Mouse (Mus musculus): ENCODE data around the gene Fmnl2. TPM values are rescaled to one million over a fixed set of nuclear protein-coding genes. Genes with fewer than 3 reads are reported as not detected.

The Fmnl2 gene
- polyA plus RNA-seq, 1 experiment from 2014 or later = 11.8 TPM

GRCm38 (mm10) chr2:52896995-52897394 lies 39.3 kb downstream of the Fmnl2 start:
- Histone ChIP-seq H3K36me3 (no peaks in the 10 kb centered on the region), H3K9ac (no peak overlapping the region), H3K4me2 (replicated peaks) (no peak overlapping the region), H3K9me3 (no peaks in the 10 kb centered on the region), H3K4me3 (no peak overlapping the region), H3K27me3 (no peaks in the 10 kb centered on the region), H3K27ac (no peak overlapping the region), H3K4me1 (peaks cover 61% of the 10 kb centered on the region)
- ATAC-seq (ENCODE audit: low FRiP score, low read depth) = no peak
- WGBS = 79% methylated on average over 3 of the region's 3 CpGs

DNA sequence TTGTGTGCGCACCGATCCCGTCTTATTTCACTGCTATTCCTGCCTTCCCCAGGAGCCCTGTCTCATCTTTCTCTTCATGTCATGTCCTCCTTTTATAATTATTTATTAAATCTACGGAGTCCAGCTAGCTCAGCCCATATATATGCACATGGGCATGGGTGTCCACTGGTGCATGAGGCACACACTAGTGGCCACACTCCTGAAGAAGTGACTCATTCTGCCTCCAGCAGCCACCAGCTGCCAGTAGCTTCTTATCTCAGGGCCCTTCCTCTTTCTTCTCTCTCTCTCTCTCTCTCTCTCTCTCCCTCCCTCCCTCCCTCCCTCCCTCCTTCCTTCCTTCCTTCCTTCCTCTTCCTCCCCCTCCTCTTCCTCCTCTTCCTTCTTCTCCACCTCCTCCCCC lies 43.1 kb downstream of the Fmnl2 start:
- Histone ChIP-seq H3K4me2 (replicated peaks) (no peak overlapping the region), H3K27ac (no peak overlapping the region), H3K27me3 (no peaks in the 10 kb centered on the region), H3K9me3 (no peaks in the 10 kb centered on the region), H3K9ac (no peak overlapping the region), H3K4me1 (peaks cover 75% of the 10 kb centered on the region), H3K36me3 (no peaks in the 10 kb centered on the region), H3K4me3 (no peak overlapping the region)
- 94% methylated on average over 4 of the region's 4 CpGs for WGBS
- no peak for ATAC-seq (ENCODE audit: low FRiP score, low read depth)

- Histone ChIP-seq H3K27ac (0 out of 2 replicates have a peak overlapping the region, but pooled peaks have one; percentile 40), H3K4me1 (peaks cover 71% of the 10 kb centered on the region)
- 32% methylated on average over 6 of the region's 6 CpGs for WGBS
Measured at GRCm38 (mm10) chr2:52901300-52902013, 43.8 kb downstream of the Fmnl2 start.

DNA sequence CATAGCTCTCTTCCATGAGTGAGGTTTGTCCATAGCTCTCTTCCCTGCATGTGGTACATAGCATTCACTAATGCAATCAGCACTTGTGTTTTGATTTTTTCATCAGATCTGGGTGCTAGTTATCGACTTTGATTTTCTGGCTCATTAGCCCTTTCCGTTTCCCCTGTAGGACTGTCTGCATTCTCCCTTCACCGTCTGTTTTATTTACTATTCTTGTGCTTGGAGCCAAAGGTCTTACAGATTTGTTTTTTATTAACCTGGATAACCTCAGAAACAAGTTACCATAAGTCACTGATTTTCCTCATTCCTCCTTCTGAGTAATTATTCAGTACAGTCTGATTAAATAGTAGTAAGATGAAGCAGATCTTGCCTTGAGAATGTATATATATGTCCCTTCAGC lies 44.8 kb downstream of the Fmnl2 start:
- Histone ChIP-seq H3K27me3 (no peaks in the 10 kb centered on the region), H3K9me3 (no peaks in the 10 kb centered on the region), H3K4me3 (no peak overlapping the region), H3K4me1 (peaks cover 65% of the 10 kb centered on the region), H3K36me3 (no peaks in the 10 kb centered on the region), H3K4me2 (replicated peaks) (no peak overlapping the region), H3K27ac (no peak overlapping the region), H3K9ac (no peak overlapping the region)
- WGBS = 40% methylated on average over 3 of the region's 3 CpGs
- ATAC-seq (ENCODE audit: low FRiP score, low read depth) = no peak

More at GRCm38 (mm10) chr2:52901300-52902013, 43.8 kb downstream of the Fmnl2 start:
- Histone ChIP-seq H3K9ac (no peak overlapping the region), H3K4me3 (no peak overlapping the region), H3K36me3 (no peaks in the 10 kb centered on the region), H3K27me3 (no peaks in the 10 kb centered on the region), H3K4me2 (replicated peaks) (no peak overlapping the region), H3K9me3 (no peaks in the 10 kb centered on the region)
- ATAC-seq (ENCODE audit: low FRiP score, low read depth) = peak; percentile 82

DNA sequence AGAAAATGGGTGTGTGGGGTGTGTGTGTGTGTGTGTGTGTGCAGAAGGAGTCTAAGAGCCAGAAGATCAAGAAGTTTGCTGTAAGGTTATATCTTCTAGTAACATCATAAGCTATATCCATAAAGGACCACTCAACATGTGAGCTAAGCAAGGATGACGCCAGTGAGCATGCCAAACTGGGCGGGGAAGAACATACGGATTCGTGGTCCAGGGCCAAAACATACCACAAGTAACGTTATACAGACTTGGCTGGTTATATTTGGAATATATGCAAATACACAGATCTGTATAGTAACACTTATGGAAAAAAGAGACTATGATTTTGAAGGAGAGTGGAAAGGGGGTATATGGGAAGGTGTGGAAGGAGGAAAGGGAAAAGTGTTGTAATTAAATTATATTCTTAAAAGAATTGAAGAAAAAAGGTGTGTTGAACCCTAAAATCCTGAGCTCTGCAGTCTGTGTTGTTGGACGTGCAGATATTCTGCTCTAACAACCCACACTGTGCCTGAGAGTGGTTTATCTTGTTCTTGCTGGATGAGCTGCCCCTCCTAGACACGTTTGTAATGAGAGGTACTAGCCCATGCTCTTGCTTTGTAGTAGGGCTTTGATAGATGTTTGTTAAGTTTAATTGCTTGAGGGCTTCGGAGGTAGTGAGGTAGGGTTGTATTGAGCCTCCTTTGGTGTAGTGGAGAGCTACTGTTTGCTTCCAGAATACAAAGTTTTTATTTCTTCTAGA lies 45.7 kb downstream of the Fmnl2 start:
- H3K4me2 ChIP-seq (replicated peaks) = no peak overlapping the region
- peaks cover 66% of the 10 kb centered on the region for H3K4me1 ChIP-seq
- no peak overlapping the region for H3K4me3 ChIP-seq
- H3K9me3 ChIP-seq = no peaks in the 10 kb centered on the region
- ATAC-seq (ENCODE audit: low FRiP score, low read depth) = no peak
- H3K36me3 ChIP-seq = no peaks in the 10 kb centered on the region
- H3K27ac ChIP-seq = no peak overlapping the region
- no peaks in the 10 kb centered on the region for H3K27me3 ChIP-seq
- H3K9ac ChIP-seq = no peak overlapping the region
- 56% methylated on average over 8 of the region's 8 CpGs for WGBS

- H3K4me3 ChIP-seq = no peak overlapping the region
- no peaks in the 10 kb centered on the region for H3K27me3 ChIP-seq
- no peaks in the 10 kb centered on the region for H3K36me3 ChIP-seq
- H3K9ac ChIP-seq = no peak overlapping the region
- peaks cover 63% of the 10 kb centered on the region for H3K4me1 ChIP-seq
- no peak for ATAC-seq (ENCODE audit: low FRiP score, low read depth)
- no peak overlapping the region for H3K4me2 ChIP-seq (replicated peaks)
- H3K9me3 ChIP-seq = no peaks in the 10 kb centered on the region
- no peak overlapping the region for H3K27ac ChIP-seq
- 48% methylated on average over 5 of the region's 5 CpGs for WGBS
Measured at GRCm38 (mm10) chr2:52904526-52904925, 46.9 kb downstream of the Fmnl2 start.

- Histone ChIP-seq H3K9ac (no peak overlapping the region), H3K9me3 (no peaks in the 10 kb centered on the region), H3K36me3 (no peaks in the 10 kb centered on the region), H3K27ac (no peak overlapping the region), H3K27me3 (no peaks in the 10 kb centered on the region), H3K4me1 (peaks cover 34% of the 10 kb centered on the region), H3K4me2 (replicated peaks) (no peak overlapping the region), H3K4me3 (no peak overlapping the region)
- WGBS = 21% methylated on average over 2 of the region's 2 CpGs
- no peak for ATAC-seq (ENCODE audit: low FRiP score, low read depth)
Measured at GRCm38 (mm10) chr2:52913311-52913710, 55.7 kb downstream of the Fmnl2 start.

- no peak for ATAC-seq (ENCODE audit: low FRiP score, low read depth)
- 20% methylated on average over 5 of the region's 5 CpGs for WGBS
- H3K4me1 ChIP-seq = peaks cover 31% of the 10 kb centered on the region
Measured at GRCm38 (mm10) chr2:52913746-52914145, 56.1 kb downstream of the Fmnl2 start.

GRCm38 (mm10) chr2:52915536-52915935 lies 57.9 kb downstream of the Fmnl2 start:
- no peak overlapping the region for H3K27ac ChIP-seq
- no peaks in the 10 kb centered on the region; the same call in none of the 2 replicates for H3K36me3 ChIP-seq
- H3K4me1 ChIP-seq = peaks cover 31% of the 10 kb centered on the region
- no peak overlapping the region for H3K4me3 ChIP-seq
- no peak overlapping the region for H3K4me2 ChIP-seq (replicated peaks)
- ATAC-seq (ENCODE audit: low FRiP score, low read depth) = no peak
- H3K27me3 ChIP-seq = no peaks in the 10 kb centered on the region
- no peaks in the 10 kb centered on the region for H3K9me3 ChIP-seq
- 80% methylated on average over 5 of the region's 5 CpGs for WGBS
- no peak overlapping the region for H3K9ac ChIP-seq

More at GRCm38 (mm10) chr2:52913746-52914145, 56.1 kb downstream of the Fmnl2 start:
- H3K27ac ChIP-seq = no peak overlapping the region
- H3K36me3 ChIP-seq = no peaks in the 10 kb centered on the region
- no peak overlapping the region for H3K4me2 ChIP-seq (replicated peaks)
- H3K9ac ChIP-seq = no peak overlapping the region
- no peaks in the 10 kb centered on the region for H3K27me3 ChIP-seq
- H3K4me3 ChIP-seq = no peak overlapping the region
- no peaks in the 10 kb centered on the region for H3K9me3 ChIP-seq

DNA sequence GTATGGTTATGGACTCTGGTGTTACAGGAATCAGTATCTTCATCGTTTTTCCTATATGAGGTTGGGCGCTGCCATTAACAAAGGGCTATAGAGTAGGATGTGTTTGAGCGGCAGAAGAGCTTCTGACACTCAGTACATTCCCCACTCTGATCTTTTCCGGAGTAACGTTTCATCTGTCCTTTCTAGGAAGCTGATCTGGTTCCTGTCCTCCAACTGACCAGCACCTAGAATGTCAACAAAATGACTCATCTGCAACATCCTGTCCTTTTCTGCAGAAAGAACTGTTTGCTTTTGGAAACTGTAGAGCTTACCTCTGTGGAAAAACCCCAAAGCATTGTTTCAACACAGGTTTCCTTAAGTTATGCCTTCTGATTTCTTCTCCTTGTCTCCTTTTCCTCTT lies 60.4 kb downstream of the Fmnl2 start:
- no peak for ATAC-seq (ENCODE audit: low FRiP score, low read depth)
- 81% methylated on average over 5 of the region's 5 CpGs for WGBS

GRCm38 (mm10) chr2:52920701-52921435 lies 63.2 kb downstream of the Fmnl2 start:
- ATAC-seq (ENCODE audit: low FRiP score, low read depth) = no peak
- H3K27me3 ChIP-seq = no peaks in the 10 kb centered on the region
- 87% methylated on average over 5 of the region's 5 CpGs for WGBS
- no peak overlapping the region for H3K4me2 ChIP-seq (replicated peaks)
- no peak overlapping the region for H3K4me3 ChIP-seq
- no peak overlapping the region for H3K27ac ChIP-seq
- H3K4me1 ChIP-seq = peaks cover 16% of the 10 kb centered on the region; the same call in 1 of the 2 replicates
- no peak overlapping the region for H3K9ac ChIP-seq
- no peaks in the 10 kb centered on the region; the same call in none of the 2 replicates for H3K36me3 ChIP-seq
- H3K9me3 ChIP-seq = no peaks in the 10 kb centered on the region

More for the DNA sequence above, 60.4 kb downstream of the Fmnl2 start:
- no peaks in the 10 kb centered on the region for H3K9me3 ChIP-seq
- H3K9ac ChIP-seq = no peak overlapping the region
- no peak overlapping the region for H3K27ac ChIP-seq
- H3K4me3 ChIP-seq = no peak overlapping the region
- peaks cover 21% of the 10 kb centered on the region for H3K4me1 ChIP-seq
- H3K4me2 ChIP-seq (replicated peaks) = no peak overlapping the region
- H3K27me3 ChIP-seq = no peaks in the 10 kb centered on the region
- H3K36me3 ChIP-seq = no peaks in the 10 kb centered on the region; the same call in none of the 2 replicates

DNA sequence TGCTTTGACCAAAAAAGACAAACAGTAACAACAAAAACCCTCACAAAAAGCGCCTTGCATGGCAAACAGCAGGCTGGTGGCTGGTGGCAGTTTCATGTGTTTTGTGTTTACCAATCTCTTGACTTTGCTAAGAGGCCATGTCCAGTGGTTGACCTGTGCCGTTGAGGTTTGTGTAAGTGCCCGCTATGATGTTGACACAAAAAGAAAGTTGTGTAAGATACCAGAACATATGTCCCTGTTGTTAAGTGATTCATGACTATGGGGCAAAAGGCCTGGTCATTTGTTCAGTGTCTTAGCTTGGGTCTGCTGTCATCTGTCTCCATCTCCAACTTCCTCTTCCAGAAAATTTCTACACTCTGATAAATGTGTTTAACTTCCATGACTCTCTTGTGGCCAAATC lies 67.4 kb downstream of the Fmnl2 start:
- no peaks in the 10 kb centered on the region for H3K9me3 ChIP-seq
- no peaks in the 10 kb centered on the region for H3K27me3 ChIP-seq
- no peak for ATAC-seq (ENCODE audit: low FRiP score, low read depth)
- no peak overlapping the region for H3K9ac ChIP-seq
- no peak overlapping the region for H3K27ac ChIP-seq
- H3K4me2 ChIP-seq (replicated peaks) = no peak overlapping the region
- H3K4me1 ChIP-seq = peaks cover 35% of the 10 kb centered on the region
- 92% methylated on average over 3 of the region's 3 CpGs for WGBS
- H3K4me3 ChIP-seq = no peak overlapping the region
- H3K36me3 ChIP-seq = no peaks in the 10 kb centered on the region; the same call in 1 of the 2 replicates

Measured in limb, embryonic 13.5 days (tissue).